Mouse (Mus musculus) lung, postnatal 25 days (tissue): ENCODE data around the gene Sdr42e1.

Experiments
- DNase-seq: peaks from one replicate; pipeline ENCODE4 v3.0.0; 2022; ENCODE audit warnings: low spot score

The Sdr42e1 gene

DNA sequence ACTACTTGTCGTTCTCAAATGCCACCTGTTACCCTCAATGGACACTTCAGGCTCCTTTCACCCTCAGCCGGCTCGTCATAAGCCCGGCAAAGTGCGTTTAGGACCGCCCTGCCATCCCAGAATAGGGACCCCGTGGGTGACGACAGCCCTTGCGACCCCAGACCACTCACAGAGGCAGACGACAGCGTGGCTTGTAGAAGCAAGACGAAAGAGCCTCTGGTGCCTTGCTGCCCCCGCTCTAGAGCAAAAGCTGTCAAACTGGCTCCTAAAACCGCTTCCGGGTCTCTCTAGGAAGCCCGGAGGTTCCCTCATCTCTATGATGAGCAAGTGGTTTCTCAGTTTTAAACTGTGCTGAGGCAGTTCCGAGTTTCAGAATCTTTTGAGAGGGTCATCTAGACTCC, at the start of gene Sdr42e1:
Gene Sdr42e1 (minus strand): TSS at position 260 of the 401 bp plus-strand sequence.
- peak; percentile 44 for DNase-seq

DNA sequence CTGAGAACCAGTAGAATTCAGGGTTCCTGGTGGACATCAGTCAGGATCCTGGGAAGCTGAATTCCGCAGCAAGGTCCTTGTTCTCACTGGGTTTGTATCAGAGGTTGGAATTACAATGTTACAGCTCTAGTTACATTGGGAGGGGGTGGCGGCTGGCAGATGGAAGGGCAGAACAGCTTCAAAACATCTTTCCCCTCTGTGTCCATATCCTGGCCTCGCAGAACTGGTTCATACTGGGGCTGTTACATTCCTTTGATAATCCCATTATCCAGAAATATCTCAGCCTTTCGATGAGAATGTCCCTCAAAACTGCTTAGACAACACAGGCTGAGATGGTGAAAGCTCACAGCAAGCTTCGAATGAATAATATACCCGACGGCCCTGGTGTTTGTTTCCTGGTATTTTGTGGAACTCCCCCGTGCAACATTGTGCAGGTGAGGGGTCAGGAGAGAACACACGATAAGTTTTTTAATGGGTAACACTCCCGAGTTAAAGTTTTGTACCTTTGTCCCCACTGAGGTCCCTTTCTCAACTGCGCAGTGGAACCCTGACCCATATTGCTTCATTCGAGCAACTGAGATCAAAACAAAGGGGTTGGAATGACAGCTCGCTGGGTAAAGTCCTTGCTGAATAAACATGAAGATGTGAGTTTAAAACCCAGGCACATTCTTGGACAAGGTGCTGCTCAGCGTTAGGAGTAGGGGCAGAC, 44.8 kb upstream of the Sdr42e1 start:
- DNase-seq = no peak

DNA sequence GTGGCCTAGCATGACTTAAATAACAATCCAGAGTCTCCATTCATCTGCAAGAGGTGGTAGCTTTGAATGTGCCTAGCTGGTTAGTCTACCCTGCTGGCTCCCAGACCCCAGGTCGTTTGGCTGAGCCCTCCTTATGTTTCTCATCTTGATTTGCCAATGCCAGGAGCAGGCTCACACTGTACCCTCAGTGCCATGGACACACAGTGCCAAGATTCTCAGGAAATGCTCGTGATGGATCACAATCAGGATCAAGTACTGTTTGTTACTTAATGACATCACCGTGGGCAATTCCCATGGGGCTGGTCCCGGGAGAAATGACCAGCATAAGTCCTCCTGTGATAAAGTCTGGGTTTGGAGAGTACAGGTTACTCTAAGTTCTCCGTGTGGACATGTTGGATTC, 42.4 kb upstream of the Sdr42e1 start:
- DNase-seq = no peak

DNA sequence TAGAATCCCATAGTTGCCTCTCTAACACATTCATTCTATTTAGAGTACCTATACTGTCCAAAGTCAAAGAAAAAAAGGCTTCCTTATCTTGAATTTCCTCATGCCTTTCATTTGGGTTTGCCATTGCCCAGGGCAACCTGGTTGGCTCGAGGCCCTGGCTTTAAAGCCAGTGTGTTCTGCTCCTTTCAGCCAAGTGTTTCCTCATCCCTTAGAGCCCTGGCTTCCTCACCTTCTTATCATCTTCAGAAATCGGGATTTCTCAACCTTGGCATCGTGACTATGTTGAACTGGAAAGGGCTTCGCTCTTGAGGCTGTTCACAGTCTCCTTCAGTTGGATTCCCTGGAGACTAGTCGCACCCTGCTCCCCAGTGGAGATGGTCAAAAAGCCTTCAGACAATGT, 41.1 kb upstream of the Sdr42e1 start:
- peak; percentile 61 for DNase-seq

DNA sequence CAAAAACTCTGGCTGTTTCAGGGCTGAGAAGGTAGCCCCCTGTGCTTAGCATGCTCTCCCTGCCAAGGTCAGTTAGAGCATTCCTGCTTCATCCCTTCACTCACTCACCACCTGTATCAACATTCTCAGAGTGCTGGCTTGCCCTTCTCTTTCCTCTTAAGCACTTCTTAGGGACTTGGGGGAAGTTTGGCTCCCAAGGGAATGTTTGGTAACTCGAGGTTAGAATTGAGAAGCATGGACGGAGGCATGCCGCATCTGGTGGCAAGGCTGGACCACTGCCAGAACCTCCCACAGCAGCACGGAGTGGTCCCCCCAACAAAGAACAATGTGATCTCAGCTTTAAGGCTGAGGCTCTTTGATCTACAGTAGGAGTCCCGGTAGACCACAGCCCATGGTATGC, 38.7 kb upstream of the Sdr42e1 start:
- DNase-seq = no peak

DNA sequence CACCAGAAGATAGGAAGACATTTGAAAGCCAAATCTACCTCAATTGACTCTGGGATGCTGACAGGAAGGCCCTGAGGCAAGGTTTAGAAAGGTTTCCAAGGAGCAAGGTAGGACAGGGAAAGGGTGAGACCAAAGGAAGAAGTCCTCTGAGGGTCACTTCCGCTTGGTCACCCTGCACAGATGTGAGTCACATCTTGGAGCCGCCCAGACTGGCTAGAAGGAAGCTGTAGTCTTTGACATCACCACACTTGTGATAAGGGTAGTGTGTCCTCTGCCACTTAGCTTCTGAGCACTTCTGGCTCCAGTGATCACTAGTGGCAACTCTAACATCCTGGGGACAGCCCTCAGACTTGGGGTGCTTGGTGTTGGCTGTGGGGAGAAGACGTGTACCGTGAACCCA, 32.7 kb upstream of the Sdr42e1 start:
- DNase-seq = no peak

DNA sequence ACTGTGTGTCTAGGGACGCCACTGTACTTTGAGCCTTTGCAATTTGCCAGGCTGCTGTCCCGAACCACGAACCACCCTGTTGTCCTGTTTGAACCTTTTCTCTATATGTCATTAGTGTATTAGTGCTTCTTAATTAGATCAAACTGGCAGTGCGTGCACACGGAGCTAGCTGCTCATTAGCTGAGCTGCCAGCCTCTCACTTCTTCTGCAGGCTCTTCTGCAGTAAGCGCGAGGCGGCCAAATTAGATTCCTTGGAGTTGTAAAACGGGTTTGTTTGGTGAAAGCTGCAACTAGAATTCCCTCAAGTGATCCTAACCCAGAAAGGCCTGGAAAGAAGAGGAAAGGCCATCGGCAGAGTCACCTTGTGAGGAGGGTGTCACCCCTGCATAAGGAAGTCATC, 29.2 kb upstream of the Sdr42e1 start:
- DNase-seq = no peak

DNA sequence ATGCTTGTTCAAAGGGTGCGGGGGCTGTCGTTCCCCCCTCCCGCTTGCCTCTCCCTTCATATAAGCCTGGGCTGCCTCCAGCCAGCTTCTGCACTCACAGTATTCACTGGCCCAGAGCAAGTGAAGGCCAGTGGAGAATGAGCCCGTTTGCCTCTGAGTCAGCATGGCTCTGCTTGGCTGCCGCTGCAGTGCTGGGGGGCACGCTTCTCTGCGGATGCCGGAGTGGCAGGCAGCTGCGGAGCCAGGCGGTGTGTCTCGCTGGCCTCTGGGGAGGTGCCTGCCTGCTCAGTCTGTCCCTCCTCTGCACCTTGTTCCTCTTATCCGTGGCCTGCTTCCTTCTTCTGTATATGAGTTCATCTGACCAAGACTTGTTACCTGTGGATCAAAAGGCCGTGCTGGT, 28.4 kb upstream of the Sdr42e1 start, which contains the start of gene Hsd17b2:
Gene Hsd17b2 (plus strand): TSS at position 46 of the 400 bp plus-strand sequence.
- no peak for DNase-seq

DNA sequence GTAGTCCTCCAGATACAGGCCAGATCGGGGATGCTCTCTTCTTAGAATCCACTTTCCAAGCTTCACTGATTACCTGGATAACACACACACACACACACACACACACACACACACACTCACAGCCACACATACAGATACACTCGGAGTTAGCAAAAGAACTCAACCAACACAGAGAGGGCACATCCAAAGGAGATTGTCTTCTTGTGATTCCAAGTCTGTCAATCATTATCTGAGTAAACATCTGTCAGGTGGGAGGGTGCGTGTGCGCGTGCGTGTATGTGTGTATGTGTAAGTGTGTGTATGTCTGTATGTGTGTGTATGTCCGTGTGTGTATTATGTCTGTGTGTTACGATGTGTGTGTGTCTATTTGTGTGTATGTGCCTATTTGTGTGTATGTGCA, 27.8 kb upstream of the Sdr42e1 start:
- no peak for DNase-seq

DNA sequence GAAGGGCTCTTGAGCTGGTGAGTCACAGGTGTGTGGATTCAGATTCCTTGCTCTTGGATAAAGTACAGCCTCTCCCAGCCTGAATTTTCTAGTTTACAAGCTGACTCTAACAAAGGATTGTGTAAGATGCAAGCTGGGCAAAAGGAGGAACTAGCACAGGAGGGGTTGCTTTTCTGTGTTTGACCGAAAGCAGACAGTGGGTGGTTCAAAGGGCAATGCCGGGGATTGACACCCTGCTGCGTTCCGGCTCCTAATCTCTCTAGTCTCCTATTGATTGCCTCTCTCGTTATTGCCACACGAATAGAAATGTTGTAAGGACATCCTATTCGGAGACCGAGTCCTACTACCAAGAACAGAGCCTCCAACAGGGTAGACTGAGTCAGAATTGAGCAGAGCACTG, 27.2 kb upstream of the Sdr42e1 start:
- no peak for DNase-seq

DNA sequence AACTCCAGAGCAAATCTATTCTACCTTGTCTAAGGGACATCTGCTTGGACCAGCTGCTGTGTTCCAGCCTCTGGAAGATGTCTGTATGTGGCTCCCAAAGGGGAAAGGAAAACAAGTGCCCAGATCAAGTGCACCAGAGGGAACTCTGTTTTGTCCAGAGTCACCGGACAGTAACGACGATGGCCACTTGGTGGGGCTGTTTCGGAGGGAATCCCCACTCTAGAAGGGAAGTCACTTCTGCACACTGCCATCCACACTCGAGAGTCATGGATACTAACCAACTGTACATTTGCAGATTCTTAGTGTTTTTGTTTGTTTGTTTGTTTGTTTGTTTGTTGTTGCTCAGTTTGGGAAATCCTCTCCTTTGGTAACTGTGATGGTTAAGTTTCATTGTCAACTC, 23.8 kb upstream of the Sdr42e1 start:
- no peak for DNase-seq

DNA sequence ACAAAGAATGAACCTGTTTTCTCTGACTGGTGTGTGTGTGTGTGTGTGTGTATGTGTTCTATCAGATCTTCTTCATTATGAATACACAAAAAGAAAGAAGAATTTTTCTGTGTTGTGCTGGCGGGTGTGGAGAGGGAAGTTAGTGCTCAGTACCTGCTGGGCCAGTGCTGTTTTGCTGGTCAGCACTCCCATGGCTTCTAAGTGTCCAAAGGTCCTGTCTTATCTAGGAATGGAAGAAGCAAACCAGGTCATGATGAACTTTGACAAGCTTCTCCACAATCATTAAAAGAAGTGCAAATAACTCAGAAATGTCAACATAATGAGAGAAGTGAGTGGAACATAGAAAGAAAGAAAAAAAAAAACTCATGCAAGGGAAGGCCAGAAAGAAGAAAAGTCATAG, 22.1 kb upstream of the Sdr42e1 start:
- DNase-seq = no peak

DNA sequence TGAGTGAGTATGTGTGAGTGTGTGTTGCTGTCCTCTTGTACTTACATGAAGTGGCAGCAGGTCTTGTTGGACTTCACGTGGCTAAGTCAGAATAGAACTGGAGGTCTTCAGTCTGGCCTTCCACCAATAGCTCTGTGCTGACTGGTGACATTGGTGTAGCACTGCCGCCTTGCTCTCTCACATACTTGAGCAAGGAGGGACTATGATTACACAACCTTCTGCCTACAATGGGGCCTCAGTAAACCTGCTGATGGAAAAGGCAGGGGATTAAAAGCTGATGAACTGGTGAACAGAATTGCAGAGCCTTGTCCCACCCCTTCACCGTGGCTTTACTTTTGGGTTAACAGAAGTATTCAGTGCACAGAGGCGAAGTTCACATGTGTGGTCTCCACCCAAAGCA, 18.6 kb upstream of the Sdr42e1 start:
- DNase-seq = no peak

DNA sequence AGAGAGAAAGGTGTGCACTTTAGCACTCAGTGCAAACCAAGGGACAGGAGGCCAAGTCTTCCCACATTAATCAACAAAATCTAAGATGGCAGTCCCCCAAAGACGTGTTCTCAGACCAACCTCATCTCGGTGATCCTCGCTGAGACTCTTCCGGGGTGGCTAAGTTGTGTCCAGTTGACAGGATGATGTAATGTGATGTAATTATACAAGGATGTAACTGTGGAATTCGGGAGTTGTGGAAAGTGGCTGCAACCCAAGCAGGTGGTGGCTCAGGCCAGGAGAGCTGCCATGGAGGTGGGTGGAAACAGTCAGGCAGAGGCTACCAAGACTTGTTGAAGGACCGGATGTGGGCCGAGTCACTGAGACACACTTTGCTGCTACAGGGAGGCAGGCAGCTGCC, 14.4 kb upstream of the Sdr42e1 start:
- no peak for DNase-seq

DNA sequence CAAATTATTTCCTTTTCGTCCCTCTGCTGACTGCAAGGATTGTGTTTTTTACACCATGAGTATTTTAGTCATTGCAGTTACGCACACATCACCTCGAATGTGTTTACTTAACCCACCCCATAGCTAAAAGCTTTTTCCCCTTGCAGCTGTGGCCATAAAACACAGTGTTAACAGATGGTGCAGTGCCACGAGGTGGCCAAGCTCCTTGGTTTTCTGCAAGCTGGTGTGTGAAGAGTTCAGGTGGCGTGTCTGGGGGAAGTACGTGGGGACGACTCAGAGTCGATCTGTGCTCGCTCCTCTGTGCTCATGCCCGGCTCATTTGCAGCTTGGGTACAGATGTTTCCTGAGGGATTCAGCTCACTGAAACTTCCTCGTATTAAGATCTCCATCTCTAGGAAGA, 11.0 kb upstream of the Sdr42e1 start:
- no peak for DNase-seq

DNA sequence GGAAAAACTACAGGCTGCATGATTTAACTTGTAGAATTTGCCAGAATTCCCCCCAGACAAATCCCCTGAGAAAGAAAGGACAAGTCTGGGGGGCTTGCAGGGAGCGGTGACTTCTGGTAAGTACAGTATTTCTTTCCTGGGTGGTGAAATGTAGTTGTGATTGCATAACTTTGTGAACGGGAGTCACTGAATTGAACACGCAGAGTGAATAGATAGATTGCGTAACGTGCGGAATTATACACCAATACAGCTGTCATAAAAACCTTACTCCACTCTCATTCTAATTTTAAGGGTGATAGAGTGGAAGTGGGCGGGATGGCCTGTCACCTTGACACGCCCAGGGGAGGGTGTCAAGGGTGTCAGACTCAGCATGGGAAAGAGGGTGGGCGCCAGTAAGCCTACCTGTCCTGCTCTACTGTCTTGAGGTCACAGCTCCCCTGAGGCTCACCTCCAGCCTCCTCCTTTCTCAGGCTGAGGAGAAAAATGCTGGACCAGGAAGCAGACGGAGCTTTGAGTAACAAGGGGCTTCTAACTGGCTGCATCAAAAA, 10.5 kb upstream of the Sdr42e1 start:
- no peak for DNase-seq

DNA sequence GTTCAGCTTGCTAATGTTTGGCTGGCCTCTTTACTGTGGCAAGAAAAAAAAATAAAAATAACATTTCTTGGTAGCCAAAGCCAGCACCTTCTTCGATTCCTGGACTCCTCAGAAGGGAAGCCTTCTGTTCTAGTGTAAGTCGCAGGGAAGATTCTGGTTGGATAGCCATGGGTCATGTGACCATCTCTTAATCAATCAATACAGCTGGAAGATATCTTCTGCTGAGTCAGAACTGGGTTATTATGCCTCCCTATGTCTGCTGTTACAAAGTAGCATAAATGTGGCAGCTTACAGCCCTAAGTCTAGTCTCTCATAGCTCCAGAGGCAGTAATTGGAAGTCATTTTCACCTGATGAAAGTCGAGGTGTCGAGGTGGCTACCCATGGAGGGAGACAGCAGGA, 5.2 kb upstream of the Sdr42e1 start:
- DNase-seq = no peak

DNA sequence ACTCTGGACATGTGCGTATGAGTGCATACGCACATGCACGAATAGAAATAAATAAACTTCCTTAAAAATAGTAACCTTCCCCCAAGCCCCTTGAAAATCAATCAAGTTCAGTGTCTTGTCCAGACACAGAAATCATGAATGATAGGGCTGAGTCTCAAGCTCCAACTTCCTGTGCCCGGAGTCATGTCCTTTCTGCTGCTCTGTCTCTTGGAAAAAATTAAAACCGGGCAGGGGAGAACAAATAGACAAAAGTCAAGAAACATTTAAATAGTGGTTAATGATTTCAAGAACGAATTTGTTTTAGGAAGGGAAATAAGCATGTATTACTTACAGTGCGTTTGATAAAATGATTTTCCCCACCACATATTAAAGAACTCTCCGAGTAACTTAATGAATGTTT, 3.5 kb upstream of the Sdr42e1 start:
- no peak for DNase-seq

DNA sequence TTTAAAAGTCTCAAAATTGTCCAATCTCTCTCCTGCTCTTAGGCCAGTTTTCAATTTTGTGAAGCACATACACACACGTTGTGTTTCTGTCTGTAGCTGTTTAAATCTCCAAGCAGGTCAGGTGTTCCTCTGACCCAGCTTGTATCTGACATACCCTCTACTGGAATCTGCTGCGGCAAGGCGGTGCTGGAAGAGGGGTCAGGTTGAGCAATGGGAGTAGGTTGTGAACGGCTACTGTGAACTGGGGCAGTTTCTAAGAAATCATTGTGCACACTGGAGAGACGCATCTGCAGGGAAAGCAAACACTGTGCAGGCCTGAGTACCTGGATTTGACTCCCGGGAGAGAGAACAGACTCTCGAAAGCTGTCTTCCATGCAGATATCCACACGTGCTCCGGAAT, 3.0 kb upstream of the Sdr42e1 start:
- DNase-seq = no peak

DNA sequence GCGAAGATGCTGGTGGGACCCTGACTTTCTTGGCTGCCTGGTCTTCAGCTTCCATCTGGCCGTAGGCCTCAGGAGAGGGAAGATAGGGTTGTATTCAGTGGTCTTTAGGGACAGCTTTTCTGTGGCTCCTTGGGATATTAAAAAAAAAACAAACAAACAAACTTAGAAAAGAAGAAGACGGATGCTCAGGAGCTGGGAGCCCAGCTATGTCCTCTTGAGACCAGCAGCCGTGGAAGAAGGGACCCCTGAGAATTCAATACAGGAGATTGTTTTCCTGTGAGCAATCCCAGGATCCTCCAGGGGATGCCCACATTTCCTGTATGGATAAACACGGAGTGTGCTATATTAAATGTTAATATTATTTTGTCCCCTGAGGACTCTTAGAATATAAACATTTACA, 1.7 kb upstream of the Sdr42e1 start:
- no peak for DNase-seq

DNA sequence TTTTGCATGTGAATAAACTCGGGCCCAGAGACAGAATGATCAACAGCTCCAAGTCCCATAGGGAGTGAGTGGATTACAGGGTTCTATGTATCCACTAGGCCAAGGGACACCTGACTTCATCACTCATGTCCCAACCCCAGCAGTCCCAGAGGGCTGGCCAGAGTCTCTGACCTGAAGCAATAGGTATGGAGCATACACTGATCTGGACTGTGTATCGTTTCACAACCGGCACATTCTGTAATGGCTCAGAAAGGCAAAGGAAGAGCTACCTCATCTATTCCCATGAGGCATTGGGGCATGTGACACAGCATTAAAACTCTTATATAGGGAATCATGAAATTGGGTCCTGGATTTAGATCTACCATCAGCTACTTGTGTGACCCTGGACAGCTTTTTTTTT, 931 bp downstream of the Sdr42e1 start:
- DNase-seq = no peak

DNA sequence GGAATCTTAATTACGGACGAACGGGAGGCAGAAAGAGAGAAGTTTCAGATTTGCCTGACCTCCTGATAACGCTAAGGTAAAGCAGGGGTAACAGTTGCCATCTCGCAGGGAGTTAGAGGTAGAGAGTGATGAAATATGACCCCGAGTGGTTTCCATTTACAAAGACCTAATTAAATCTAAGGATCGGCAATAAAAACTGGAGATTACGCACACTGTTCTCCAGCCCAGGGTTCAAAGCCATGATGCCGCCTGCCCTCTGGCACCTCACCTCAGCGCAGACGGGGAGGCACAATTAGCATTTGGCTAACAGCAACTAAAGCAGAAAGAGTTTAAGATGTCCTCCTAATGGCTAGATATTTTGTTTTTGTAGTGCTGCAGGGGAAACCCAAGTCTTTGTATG, 3.0 kb downstream of the Sdr42e1 start:
- DNase-seq = no peak

DNA sequence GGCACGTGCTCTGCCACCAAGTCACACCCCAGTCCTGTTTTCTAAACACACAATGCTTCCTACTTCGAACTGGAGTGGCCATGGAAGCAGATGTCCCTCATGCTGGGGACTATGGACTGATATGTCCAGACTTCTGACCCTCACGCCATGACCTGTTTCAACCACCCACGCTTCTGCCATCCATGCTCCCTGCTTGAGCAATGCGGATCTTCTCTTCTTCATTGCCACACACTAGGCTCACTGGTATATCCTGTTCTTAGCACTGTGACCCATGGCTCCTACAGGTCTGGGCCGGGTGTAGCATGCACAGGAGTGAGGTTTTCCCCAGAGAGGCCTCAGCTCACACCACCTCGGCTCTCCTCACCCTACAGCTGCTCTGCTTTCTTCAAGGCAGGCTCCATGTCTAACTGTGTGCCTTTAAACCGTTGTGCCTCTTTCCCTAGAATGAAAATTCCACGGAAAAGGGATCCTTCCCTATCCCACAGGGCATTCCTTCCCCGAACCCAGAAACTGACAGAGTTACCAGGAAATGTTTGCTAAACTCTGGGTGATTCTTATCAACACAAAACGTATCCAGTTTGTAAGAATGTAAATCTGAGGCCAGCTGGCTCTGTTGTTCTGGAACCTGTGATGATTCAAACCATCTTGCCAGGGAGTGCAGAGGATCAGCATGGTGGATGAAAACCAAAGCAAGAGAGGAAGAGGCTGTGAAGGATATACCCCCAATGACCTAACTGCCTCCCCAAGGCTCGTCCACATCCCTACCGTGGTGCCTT, 6.0 kb downstream of the Sdr42e1 start:
- no peak for DNase-seq
